Mouse (Mus musculus) left cerebral cortex, postnatal 25 days (tissue): ENCODE results near the gene Rbfox3. TPM values are rescaled to one million over a fixed set of nuclear protein-coding genes. Genes with fewer than 3 reads are reported as not detected.

Experiments used
- DNase-seq, 2 experiments: peaks; one replicate each; pipeline ENCODE4 v3.0.0; 2022; ENCODE audit warnings: low spot score in 2 of 2, mixed read lengths in 1 of 2
- intact Hi-C: fragments of 180-260 bp; cut with DNase I; formaldehyde crosslinking; loops from one replicate; pipeline ENCODE4 v1.15.1; 2025
- total RNA-seq, 2 experiments: library from RNA; stranded (reverse); gene quantifications; 2 replicates each; pipeline ENCODE4 v1.2.3; 2021

The Rbfox3 gene
- total RNA-seq, 2 experiments from 2014 or later, result 328 to 335 TPM

GRCm38 (mm10) chr11:118653521-118654318 is 257.7 kb downstream of the Rbfox3 start:
- DNase-seq, result no peak
- intact Hi-C loops, result no loop called here

- DNase-seq, result no peak
- intact Hi-C loops, result no loop called here
Measured at GRCm38 (mm10) chr11:118652401-118653240, 258.8 kb downstream of the Rbfox3 start.

- DNase-seq, result peak in 1 of 2 experiments; percentile 35
- intact Hi-C loops, result no loop called here
Measured at GRCm38 (mm10) chr11:118648369-118648768, 263.0 kb downstream of the Rbfox3 start.

GRCm38 (mm10) chr11:118646864-118647263 is 264.5 kb downstream of the Rbfox3 start:
- intact Hi-C loops, result no loop called here
- DNase-seq, result no peak

GRCm38 (mm10) chr11:118645158-118645557 is 266.2 kb downstream of the Rbfox3 start:
- DNase-seq, result no peak
- intact Hi-C loops, result no loop called here

GRCm38 (mm10) chr11:118640706-118641105 is 270.7 kb downstream of the Rbfox3 start:
- no peak for DNase-seq
- intact Hi-C loops, result no loop called here

- intact Hi-C loops, result no loop called here
Measured at GRCm38 (mm10) chr11:118637718-118638117, 273.7 kb downstream of the Rbfox3 start.

GRCm38 (mm10) chr11:118634647-118635046 is 276.8 kb downstream of the Rbfox3 start:
- no peak for DNase-seq
- intact Hi-C loops, result no loop called here

More at GRCm38 (mm10) chr11:118637718-118638117, 273.7 kb downstream of the Rbfox3 start:
- no peak for DNase-seq

GRCm38 (mm10) chr11:118629718-118630117 is 281.7 kb downstream of the Rbfox3 start:
- intact Hi-C loops, result no loop called here

GRCm38 (mm10) chr11:118627541-118627940 is 283.9 kb downstream of the Rbfox3 start:
- DNase-seq, result no peak
- intact Hi-C loops, result no loop called here

More at GRCm38 (mm10) chr11:118629718-118630117, 281.7 kb downstream of the Rbfox3 start:
- no peak for DNase-seq

GRCm38 (mm10) chr11:118620869-118621268 is 290.5 kb downstream of the Rbfox3 start:
- DNase-seq, result no peak
- intact Hi-C loops, result loop anchor here (5.0 kb wide), 1 partner anchor 49 kb away; no protein-coding TSS in a partner anchor

GRCm38 (mm10) chr11:118614126-118614525 is 297.3 kb downstream of the Rbfox3 start:
- intact Hi-C loops, result no loop called here

GRCm38 (mm10) chr11:118610128-118610527 is 301.3 kb downstream of the Rbfox3 start:
- DNase-seq, result no peak
- intact Hi-C loops, result no loop called here

More at GRCm38 (mm10) chr11:118614126-118614525, 297.3 kb downstream of the Rbfox3 start:
- peak in 1 of 2 experiments; percentile 51 for DNase-seq

- no peak for DNase-seq
- intact Hi-C loops, result no loop called here
Measured at GRCm38 (mm10) chr11:118609236-118610000, 302.0 kb downstream of the Rbfox3 start.

- no peak for DNase-seq
- intact Hi-C loops, result no loop called here
Measured at GRCm38 (mm10) chr11:118607927-118608326, 303.5 kb downstream of the Rbfox3 start.

- DNase-seq, result no peak
- intact Hi-C loops, result no loop called here
Measured at GRCm38 (mm10) chr11:118605570-118605969, 305.8 kb downstream of the Rbfox3 start.

- intact Hi-C loops, result no loop called here
- DNase-seq, result no peak
Measured at GRCm38 (mm10) chr11:118604206-118604605, 307.2 kb downstream of the Rbfox3 start.

GRCm38 (mm10) chr11:118603126-118603525 is 308.3 kb downstream of the Rbfox3 start:
- intact Hi-C loops, result no loop called here
- DNase-seq, result no peak

GRCm38 (mm10) chr11:118601484-118601883 is 309.9 kb downstream of the Rbfox3 start:
- intact Hi-C loops, result no loop called here
- DNase-seq, result no peak

GRCm38 (mm10) chr11:118600168-118600567 is 311.2 kb downstream of the Rbfox3 start:
- DNase-seq, result peak in 1 of 2 experiments; percentile 31
- intact Hi-C loops, result no loop called here
